Mouse (Mus musculus): ENCODE results near the gene Cmtm4.

DNA sequence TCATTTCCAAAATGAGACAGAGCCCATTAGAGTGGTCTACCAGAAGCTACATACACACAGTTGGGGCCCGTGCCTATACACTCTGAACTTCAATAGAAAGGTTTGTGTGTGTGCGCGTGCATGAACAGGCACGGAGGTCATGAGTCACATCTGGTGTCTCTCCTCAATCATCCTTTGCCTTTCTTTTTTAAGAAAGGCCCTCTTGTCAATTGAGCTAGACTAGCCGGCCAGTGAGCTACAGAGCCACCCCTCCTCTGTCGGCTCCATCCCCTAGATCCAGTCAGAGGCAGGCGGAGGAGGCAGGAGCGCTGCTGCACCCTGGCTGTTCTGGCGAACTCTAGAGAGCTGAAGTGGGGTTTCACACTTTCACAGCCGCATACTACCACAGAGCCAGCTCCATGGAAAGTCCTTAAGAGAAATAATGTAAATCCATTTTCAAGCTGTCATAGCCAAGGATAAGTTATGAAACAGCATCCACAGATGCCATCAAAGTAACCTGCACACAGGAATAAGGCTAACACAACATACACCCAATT, 16.2 kb downstream of the Cmtm4 start:
- no peak for TF ChIP-seq CTCF (IDR thresholded peaks at IDR 0.05 in 2 of 3, conservative IDR thresholded peaks at IDR 0.05 in 1 of 3; ENCODE audit: control insufficient read depth in 1 of 3, insufficient read depth in 1 of 3, low read depth in 2 of 3, low read length in 3 of 3, poor library complexity in 1 of 3, severe bottlenecking in 1 of 3)
- no peak for TF ChIP-seq TCF12 (IDR thresholded peaks at IDR 0.05; ENCODE audit: low read depth, low read length)
